ENCODE assay signal across 31 mouse cellular contexts in the genomic region with DNA sequence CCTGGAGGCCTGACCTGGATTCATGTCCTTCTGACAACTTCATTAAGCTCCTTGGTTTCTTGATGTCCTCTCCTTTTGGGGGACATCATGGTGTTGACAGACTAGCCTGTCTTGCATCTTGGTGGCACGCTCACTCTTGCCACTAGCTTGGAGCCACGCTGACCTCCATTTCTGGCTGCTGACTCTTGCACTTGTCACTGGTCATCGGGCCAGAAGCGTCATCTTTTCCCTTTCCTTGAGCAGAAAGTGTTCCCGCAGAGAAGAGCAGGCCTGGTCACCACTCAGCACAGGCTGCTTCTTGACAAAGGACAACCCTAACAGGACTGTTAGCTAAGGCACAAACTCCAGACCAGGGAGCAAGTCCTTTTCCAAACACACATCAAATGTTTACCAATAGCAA. TPM values are rescaled to one million over a fixed set of nuclear protein-coding genes. Genes with fewer than 3 reads are reported as not detected.
"Had no signal": no experiment of that assay in that cellular context is flagged by ENCODE, and none has a peak within 500 bp of the region (broad histone marks: within the 10 kb centered on the region; RNA-seq: fewer than 3 reads in every experiment).

No protein-coding gene starts in this region.

- H3K4me3 ChIP-seq: heart, embryonic 13.5 days; heart, embryonic 15.5 days; hindbrain, embryonic 10.5 days; hindbrain, embryonic 12.5 days; hindbrain, embryonic 13.5 days; hindbrain, embryonic 15.5 days; intestine, embryonic 15.5 days; kidney, embryonic 15.5 days; layer of hippocampus, adult 2 months; left cerebral cortex, adult 2 months had no signal

- H3K9ac ChIP-seq: heart, embryonic 13.5 days; heart, embryonic 15.5 days; hindbrain, embryonic 12.5 days; hindbrain, embryonic 13.5 days; hindbrain, embryonic 14.5 days; hindbrain, embryonic 15.5 days; intestine, embryonic 15.5 days; kidney, embryonic 15.5 days had no signal

- H3K27ac ChIP-seq: heart, embryonic 13.5 days; heart, embryonic 15.5 days; hindbrain, embryonic 10.5 days; hindbrain, embryonic 12.5 days; hindbrain, embryonic 13.5 days; hindbrain, embryonic 14.5 days; hindbrain, embryonic 15.5 days; hindbrain, postnatal 0 days; intestine, embryonic 15.5 days; kidney, embryonic 15.5 days; kidney, postnatal 0 days; layer of hippocampus, adult 2 months; left cerebral cortex, adult 2 months had no signal

- H3K9me3 ChIP-seq: heart, embryonic 13.5 days; heart, embryonic 15.5 days; hindbrain, embryonic 10.5 days; hindbrain, embryonic 12.5 days; hindbrain, embryonic 13.5 days; hindbrain, embryonic 15.5 days; intestine, embryonic 15.5 days; kidney, embryonic 15.5 days had no signal

- DNase-seq: heart, postnatal 10 days; heart, postnatal 14 days; heart, postnatal 36 days; heart, postnatal 4 days; kidney, adult 11 months; kidney, adult 18-20 months; kidney, adult 2 months; kidney, adult 8-10 months; kidney, adult 9 months; kidney, postnatal 10 days; kidney, postnatal 14 days; kidney, postnatal 25 days; kidney, postnatal 36 days; kidney, postnatal 4 days; layer of hippocampus, adult 9-11 months; layer of hippocampus, postnatal 36 days had no signal

- H3K4me1 ChIP-seq: heart, embryonic 13.5 days; heart, embryonic 15.5 days; hindbrain, embryonic 10.5 days; hindbrain, embryonic 12.5 days; hindbrain, embryonic 13.5 days; hindbrain, embryonic 15.5 days; intestine, embryonic 15.5 days; kidney, embryonic 15.5 days had no signal

RNA-seq across cellular contexts. Expression of a gene that starts 59.3 kb away (rescaled TPM):
- total RNA-seq: hematopoietic stem cell, adult 5-6 weeks had no signal
- polyA plus RNA-seq: inflammation-experienced regulatory T-cells, adult 6 months had no signal
